Mouse (Mus musculus) frontal cortex, adult 2 months (tissue): Measurements from ENCODE around the gene Hnrnph1. TPM values are rescaled to one million over a fixed set of nuclear protein-coding genes. Genes with fewer than 3 reads are reported as not detected.

Source experiments
- DNase-seq, 2 experiments: peaks; one replicate each; pipeline ENCODE4 v3.0.0; 2022; ENCODE audit warnings: low spot score in 1 of 2; ENCODE audit errors: extremely low spot score in 1 of 2
- polyA plus RNA-seq: library from polyadenylated mRNA; depleted of rRNA; stranded (reverse); fragments of >200 nt; gene quantifications from 2 replicates; pipeline ENCODE4 v1.2.3, GENCODE M21; 2012; rRNA removed

Gene Hnrnph1
- polyA plus RNA-seq, 1 experiment: 327 TPM

GRCm38 (mm10) chr11:50397316-50397715 lies 20.5 kb downstream of the Hnrnph1 start:
- no peak for DNase-seq

GRCm38 (mm10) chr11:50398803-50399202 lies 22.0 kb downstream of the Hnrnph1 start:
- no peak for DNase-seq

GRCm38 (mm10) chr11:50402481-50402880 lies 25.7 kb downstream of the Hnrnph1 start:
- DNase-seq: no peak

- no peak for DNase-seq
Measured at GRCm38 (mm10) chr11:50403367-50404014, 26.7 kb downstream of the Hnrnph1 start.

- no peak for DNase-seq
Measured at GRCm38 (mm10) chr11:50407235-50407634, 30.4 kb downstream of the Hnrnph1 start.

- no peak for DNase-seq
Measured at GRCm38 (mm10) chr11:50415563-50416241, 38.9 kb downstream of the Hnrnph1 start.

- DNase-seq: no peak
Measured at GRCm38 (mm10) chr11:50417856-50418255, 41.1 kb downstream of the Hnrnph1 start.

GRCm38 (mm10) chr11:50421461-50421860 lies 44.7 kb downstream of the Hnrnph1 start:
- no peak for DNase-seq

GRCm38 (mm10) chr11:50421934-50422780 lies 45.4 kb downstream of the Hnrnph1 start:
- peak; percentile 58 to 69 for DNase-seq

GRCm38 (mm10) chr11:50426056-50426455 lies 49.3 kb downstream of the Hnrnph1 start:
- DNase-seq: no peak

GRCm38 (mm10) chr11:50430277-50431133 lies 53.7 kb downstream of the Hnrnph1 start, which contains the start of gene Rufy1:
Rufy1 (minus strand) TSS chr11:50431125.
- peak in 1 of 2 experiments; percentile 77 for DNase-seq

GRCm38 (mm10) chr11:50431134-50432068 lies 54.6 kb downstream of the Hnrnph1 start:
- DNase-seq: no peak

- DNase-seq: no peak
Measured at GRCm38 (mm10) chr11:50432069-50432440, 55.3 kb downstream of the Hnrnph1 start.

- DNase-seq: no peak
Measured at GRCm38 (mm10) chr11:50432896-50433295, 56.1 kb downstream of the Hnrnph1 start.

Other genes with a start within 250 kb of the Hnrnph1 start
- 128 and 134 TPM in 2 replicates for gene Tbc1d9b, start 245.6 kb upstream of the Hnrnph1 start, polyA plus RNA-seq
- 23.7 and 25.1 TPM in 2 replicates for gene Mrnip, start 202.5 kb upstream of the Hnrnph1 start, polyA plus RNA-seq
- 334 and 368 TPM in 2 replicates for gene Sqstm1, start 166.2 kb upstream of the Hnrnph1 start, polyA plus RNA-seq
- gene Mgat4b, start 166.1 kb upstream of the Hnrnph1 start, polyA plus RNA-seq: 57.7 and 59.8 TPM in 2 replicates
- 25.2 and 27.1 TPM in 2 replicates for gene Ltc4s, start 138.4 kb upstream of the Hnrnph1 start, polyA plus RNA-seq
- gene Maml1, start 84.7 kb upstream of the Hnrnph1 start, polyA plus RNA-seq: 7.0 and 7.4 TPM in 2 replicates
- 287 and 369 TPM in 2 replicates for gene Canx, start 51.3 kb upstream of the Hnrnph1 start, polyA plus RNA-seq
- gene Cby3, start 22.5 kb upstream of the Hnrnph1 start, polyA plus RNA-seq: 0.40 and 0.66 TPM in 2 replicates
- gene Rufy1, start 54.1 kb downstream of the Hnrnph1 start, polyA plus RNA-seq: 41.5 and 43.6 TPM in 2 replicates
- gene Adamts2, start 225.1 kb downstream of the Hnrnph1 start, polyA plus RNA-seq: 6.6 and 7.5 TPM in 2 replicates